Mouse (Mus musculus) heart, postnatal 0 days (tissue): ENCODE data around the gene Manbal. TPM values are rescaled to one million over a fixed set of nuclear protein-coding genes. Genes with fewer than 3 reads are reported as not detected.

Source experiments
- ATAC-seq: fragments of 200-750 bp; cut with Nextera tagmentation; 2 replicates; pipeline ENCODE4 v1.8.0; 2017; ENCODE audit warnings: low read depth, moderate number of reproducible peaks, moderate library complexity; ENCODE audit not compliant: insufficient read depth
- DNase-seq: peaks from one replicate; pipeline ENCODE4 v3.0.0-alpha.2; 2016; ENCODE audit warnings: low spot score
- H3K27ac ChIP-seq: fragments of 300-500 bp; sonication (generic); 2 replicates; pipeline ENCODE4 v1.5.1; 2014; ENCODE audit warnings: low read depth, mild to moderate bottlenecking
- H3K27me3 ChIP-seq: fragments of 300-500 bp; sonication (generic); 2 replicates; pipeline ENCODE4 v1.6.1; 2014; ENCODE audit warnings: low read length, mixed read lengths; ENCODE audit not compliant: control insufficient read depth, insufficient read depth
- H3K36me3 ChIP-seq: fragments of 300-500 bp; sonication (generic); replicated peaks from 2 replicates; pipeline ENCODE4 v1.6.1; 2014; ENCODE audit warnings: low read length, mixed read lengths; ENCODE audit not compliant: control insufficient read depth, insufficient read depth
- H3K4me1 ChIP-seq: fragments of 300-500 bp; sonication (generic); 2 replicates; pipeline ENCODE4 v1.6.1; 2014; ENCODE audit warnings: antibody characterized with exemption; ENCODE audit not compliant: control insufficient read depth, insufficient read depth
- H3K4me2 ChIP-seq: fragments of 300-500 bp; sonication (generic); 2 replicates; pipeline ENCODE4 v1.6.1; 2014; ENCODE audit warnings: low read depth, mild to moderate bottlenecking, low read length, moderate library complexity
- H3K4me3 ChIP-seq: fragments of 300-500 bp; sonication (generic); 2 replicates; pipeline ENCODE4 v1.5.1; 2014; ENCODE audit warnings: low read depth, low read length
- H3K9ac ChIP-seq: fragments of 300-500 bp; sonication (generic); replicated peaks from 2 replicates; pipeline ENCODE4 v1.6.1; 2014; ENCODE audit warnings: low read depth, low read length, mixed read lengths
- H3K9me3 ChIP-seq: fragments of 300-500 bp; sonication (generic); replicated peaks from 2 replicates; pipeline ENCODE4 v1.6.1; 2016; ENCODE audit warnings: low read length; ENCODE audit not compliant: control insufficient read depth
- CTCF ChIP-seq: IDR thresholded peaks from 2 replicates; pipeline ENCODE4 v1.5.1; 2016; ENCODE audit warnings: antibody characterized with exemption, control low read depth, low read depth
- EP300 ChIP-seq: IDR thresholded peaks from 2 replicates; pipeline ENCODE4 v1.6.1; 2016; ENCODE audit warnings: antibody characterized with exemption, low read depth
- WGBS: fragments of 180-500 bp; shearing (Covaris S2); extraction: QIAGEN DNeasy Blood & Tissue Kit; methylation state at CpG from one replicate; pipeline ENCODE4 v1.1.7; 2014; 5-methylcytosine and 5-hydroxymethylcytosine counted together
- polyA plus RNA-seq: library from polyadenylated mRNA; unstranded; fragments of >200 nt; fragmentation: Nextera tagmentation; extraction: Ambion mirVana; gene quantifications from 2 replicates; pipeline ENCODE4 v1.2.1, GENCODE M21; 2015
- total RNA-seq: library from RNA; depleted of rRNA; stranded (reverse); fragments of >200 nt; gene quantifications from 2 replicates; pipeline ENCODE4 v1.2.3, GENCODE M21; 2014; ENCODE audit warnings: low replicate concordance

Manbal gene
- total and polyA plus RNA-seq, 2 experiments from 2014 or later = 23.6 to 55.5 TPM

DNA sequence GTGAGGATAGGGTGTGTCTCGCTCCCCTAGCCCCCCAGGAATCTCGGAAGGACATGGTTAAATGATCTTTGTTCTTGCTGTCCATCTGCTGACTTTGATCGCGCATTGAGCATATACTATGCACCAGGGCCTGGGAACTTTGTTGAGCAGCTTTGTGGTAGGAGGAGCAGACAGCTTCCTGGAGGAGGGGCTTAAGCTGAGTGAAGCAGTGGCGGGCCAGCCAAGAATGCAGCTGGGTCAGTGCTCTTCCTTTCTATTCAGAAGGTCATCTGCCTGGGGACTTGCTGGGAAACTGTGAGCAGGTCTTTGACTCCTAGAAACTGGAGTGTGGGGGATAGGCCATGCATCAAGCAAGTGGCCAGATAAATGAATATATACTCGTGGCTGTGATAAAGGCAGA is 58.8 kb downstream of the Manbal start:
- Histone ChIP-seq H3K4me2 (no peak overlapping the region), H3K27me3 (no peaks in the 10 kb centered on the region), H3K36me3 (no peaks in the 10 kb centered on the region), H3K4me1 (peaks cover 7% of the 10 kb centered on the region), H3K9me3 (no peaks in the 10 kb centered on the region), H3K4me3 (no peak overlapping the region), H3K9ac (no peak overlapping the region), H3K27ac (no peak overlapping the region)
- WGBS = 65% methylated on average over 6 of the region's 6 CpGs
- ATAC-seq = no peak
- TF ChIP-seq EP300 = no peak
- TF ChIP-seq CTCF = no peak
- no peak for DNase-seq

DNA sequence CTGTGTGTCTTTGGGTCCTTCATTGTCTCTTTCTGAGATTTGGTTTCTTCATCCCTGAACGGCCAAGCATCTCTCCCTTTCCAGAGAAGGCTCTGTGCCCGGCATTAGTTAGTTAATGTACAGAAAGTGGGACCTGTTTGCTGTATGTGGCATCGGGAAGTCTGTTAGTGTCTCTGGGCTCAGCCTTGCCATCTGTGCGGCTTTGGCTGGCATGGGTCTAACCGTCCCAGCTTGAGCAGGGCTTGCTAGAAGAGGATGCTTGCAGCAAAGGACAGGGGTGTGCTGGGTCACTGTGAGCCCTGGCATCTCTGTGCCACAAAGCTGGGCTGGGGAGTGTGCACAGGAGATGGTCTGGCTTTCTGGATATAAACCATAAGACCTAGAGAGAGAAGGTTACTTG is 59.8 kb downstream of the Manbal start:
- DNase-seq (no peak), ATAC-seq (no peak)
- no peak overlapping the region for H3K9ac ChIP-seq
- no peak overlapping the region for H3K4me2 ChIP-seq
- H3K4me1 ChIP-seq = peaks cover 9% of the 10 kb centered on the region
- H3K4me3 ChIP-seq = no peak overlapping the region
- no peak overlapping the region for H3K27ac ChIP-seq
- H3K9me3 ChIP-seq = no peaks in the 10 kb centered on the region
- TF ChIP-seq CTCF = no peak
- no peak for TF ChIP-seq EP300
- no peaks in the 10 kb centered on the region for H3K27me3 ChIP-seq
- no peaks in the 10 kb centered on the region for H3K36me3 ChIP-seq
- 79% methylated on average over 5 of the region's 5 CpGs for WGBS

DNA sequence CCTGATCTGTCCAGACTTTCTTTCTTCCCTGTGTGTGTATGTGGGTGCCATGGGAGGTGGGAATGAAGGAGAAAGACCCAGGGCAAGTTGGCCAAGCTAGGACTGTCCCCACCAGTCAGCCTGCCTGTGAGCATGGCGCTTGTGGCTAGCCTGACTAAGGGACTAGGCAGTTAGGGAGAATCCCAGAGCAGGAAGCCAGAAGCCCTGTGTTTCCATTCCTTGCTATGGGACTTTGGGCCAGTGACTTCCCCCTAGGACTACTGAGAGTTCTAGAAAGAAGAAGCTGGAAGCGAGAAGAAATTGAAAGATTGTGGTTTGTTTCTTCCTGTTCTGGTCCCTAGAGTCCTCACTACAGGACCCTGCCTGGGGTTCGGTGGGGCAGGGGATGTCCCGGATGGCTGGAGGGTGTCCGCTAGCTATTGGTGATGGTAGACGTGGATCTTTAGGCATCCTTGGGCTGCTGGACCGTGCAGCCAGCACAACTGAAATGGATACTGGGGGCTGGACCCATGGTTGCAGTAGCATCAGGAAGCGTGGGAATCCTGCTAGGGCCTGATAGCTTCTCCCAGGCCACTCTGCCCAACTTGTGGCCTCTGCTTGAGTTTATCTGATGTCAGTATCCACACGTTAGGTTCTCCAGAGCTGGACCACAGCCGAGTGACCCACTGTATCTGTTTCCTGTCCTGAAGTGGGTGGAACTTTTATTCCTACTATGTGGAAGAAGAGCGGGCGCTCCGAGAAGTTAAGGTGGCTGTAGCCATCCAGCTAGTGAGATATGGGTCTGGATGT is 61.2 kb downstream of the Manbal start:
- no peak overlapping the region for H3K4me2 ChIP-seq
- TF ChIP-seq CTCF = no peak
- no peak for TF ChIP-seq EP300
- ATAC-seq (no peak), DNase-seq (no peak)
- no peaks in the 10 kb centered on the region for H3K27me3 ChIP-seq
- WGBS = 68% methylated on average over 13 of the region's 13 CpGs
- H3K9ac ChIP-seq = no peak overlapping the region
- H3K27ac ChIP-seq = no peak overlapping the region
- H3K4me1 ChIP-seq = peaks cover 8% of the 10 kb centered on the region; the same call in 1 of the 2 replicates
- H3K36me3 ChIP-seq = no peaks in the 10 kb centered on the region
- H3K4me3 ChIP-seq = no peak overlapping the region
- H3K9me3 ChIP-seq = no peaks in the 10 kb centered on the region

DNA sequence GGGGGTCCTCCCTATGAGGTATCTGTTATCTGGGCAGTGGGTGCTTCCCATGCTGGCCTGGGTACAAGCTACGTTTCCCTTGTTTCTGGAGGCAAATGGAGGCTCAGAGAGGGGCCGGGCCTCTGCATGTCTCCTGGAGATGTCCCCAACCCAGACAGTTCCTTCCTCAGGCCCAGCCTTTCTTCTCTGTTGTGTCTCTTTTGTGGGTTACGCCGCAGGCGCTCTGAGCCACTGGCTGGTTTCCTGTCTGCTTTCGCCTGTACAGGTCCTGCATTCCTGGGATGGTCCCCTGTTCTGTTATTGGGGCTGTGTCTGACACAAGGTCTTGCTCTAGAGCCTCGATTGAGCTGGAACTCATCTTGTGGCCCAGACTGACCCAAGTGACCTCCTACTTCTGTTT is 62.3 kb downstream of the Manbal start:
- no peak overlapping the region for H3K4me2 ChIP-seq
- no peaks in the 10 kb centered on the region for H3K9me3 ChIP-seq
- H3K27ac ChIP-seq = no peak overlapping the region
- H3K36me3 ChIP-seq = no peaks in the 10 kb centered on the region
- 80% methylated on average over 7 of the region's 7 CpGs for WGBS
- TF ChIP-seq CTCF (no peak), EP300 (no peak)
- H3K27me3 ChIP-seq = no peaks in the 10 kb centered on the region
- H3K4me1 ChIP-seq = peaks cover 14% of the 10 kb centered on the region; the same call in 1 of the 2 replicates
- ATAC-seq (no peak), DNase-seq (no peak)
- no peak overlapping the region for H3K9ac ChIP-seq
- no peak overlapping the region for H3K4me3 ChIP-seq

DNA sequence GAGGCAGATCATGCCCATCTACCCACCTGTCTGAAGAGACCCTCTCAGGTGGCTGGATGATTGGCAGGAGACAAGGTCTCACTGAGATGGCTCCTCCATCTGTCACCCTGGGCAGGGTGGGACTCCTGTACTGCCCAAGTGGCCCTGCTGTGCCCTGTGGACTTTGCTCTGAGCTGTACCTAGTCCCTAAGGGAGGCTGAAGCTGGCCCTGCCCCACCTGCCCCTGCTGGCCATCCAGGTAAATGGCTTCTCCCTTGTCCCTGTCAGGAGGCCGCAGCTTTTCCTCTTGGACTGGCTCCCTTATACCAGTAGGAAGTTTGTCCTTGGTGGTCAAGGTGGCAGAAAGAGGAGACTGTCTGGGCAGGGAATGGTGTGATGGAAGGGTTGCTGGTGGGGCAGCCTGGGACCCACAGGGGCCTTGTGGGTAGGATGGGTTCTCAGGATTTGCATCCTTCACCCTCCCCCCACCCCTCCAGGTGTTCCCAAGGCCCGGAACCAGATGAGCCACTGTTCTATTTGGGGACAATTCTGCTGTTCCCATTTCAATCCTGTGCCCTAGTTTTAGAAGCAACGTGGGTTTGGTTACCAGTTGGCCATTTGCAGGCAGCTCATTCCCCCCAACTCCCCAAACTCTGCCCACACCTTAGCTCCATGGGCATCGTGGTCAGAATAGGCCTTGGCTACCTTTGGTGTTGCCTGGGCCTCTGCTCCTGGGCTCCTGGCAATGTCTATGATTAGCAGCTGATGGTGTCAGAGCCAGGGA is 63.5 kb downstream of the Manbal start:
- DNase-seq (no peak), ATAC-seq (no peak)
- Histone ChIP-seq H3K36me3 (no peaks in the 10 kb centered on the region), H3K9me3 (no peaks in the 10 kb centered on the region), H3K4me2 (no peak overlapping the region), H3K27me3 (no peaks in the 10 kb centered on the region), H3K4me3 (no peak overlapping the region), H3K27ac (no peak overlapping the region), H3K9ac (no peak overlapping the region), H3K4me1 (peaks cover 16% of the 10 kb centered on the region; the same call in 1 of the 2 replicates)
- whole genome bisulfite sequencing = 79% methylated on average over 4 of the region's 4 CpGs
- TF ChIP-seq EP300 (no peak), CTCF (no peak)
